Mouse (Mus musculus): ENCODE measurements around the gene Tceal3. TPM values are rescaled to one million over a fixed set of nuclear protein-coding genes. Genes with fewer than 3 reads are reported as not detected.
"Not testable (repeated sequence)": the region's sequence is repeated elsewhere in the genome, so short reads cannot be mapped to it uniquely, and the experiment has no call there.

The Tceal3 gene
- polyA plus RNA-seq, 1 experiment from 2014 or later, result 11.3 TPM

GRCm38 (mm10) chrX:136714742-136715474 is 124.3 kb downstream of the Tceal3 start:
- not testable (repeated sequence) for H3K36me3 ChIP-seq; DNase-seq (ENCODE audit: low spot score); H3K9me3 ChIP-seq (replicated peaks); H3K4me3 ChIP-seq
- H3K4me1 ChIP-seq, result peaks cover 26% of the 10 kb centered on the region
- 34% methylated on average over 3 of the region's 3 CpGs for WGBS
- peak overlapping the region; percentile 67 for H3K27ac ChIP-seq (replicated peaks)
- peaks cover 34% of the 10 kb centered on the region for H3K27me3 ChIP-seq (ENCODE audit: low read depth, poor library complexity, severe bottlenecking)

Other genes starting within 250 kb of the Tceal3 start
- not detected in 2 replicates for gene Kir3dl1, start 72.8 kb upstream of the Tceal3 start, polyA plus RNA-seq (2016; fragmentation: Nextera tagmentation; extraction: Ambion mirVana)
- gene Kir3dl2, start 46.8 kb upstream of the Tceal3 start, polyA plus RNA-seq (2016; fragmentation: Nextera tagmentation; extraction: Ambion mirVana), result not detected in 2 replicates
- gene Tceal1, start 117.1 kb downstream of the Tceal3 start, polyA plus RNA-seq (2016; fragmentation: Nextera tagmentation; extraction: Ambion mirVana), result 10.2 and 10.3 TPM in 2 replicates
- 586 and 616 TPM in 2 replicates for gene Morf4l2, start 152.8 kb downstream of the Tceal3 start, polyA plus RNA-seq (2016; fragmentation: Nextera tagmentation; extraction: Ambion mirVana)
- gene Glra4, start 189.3 kb downstream of the Tceal3 start, polyA plus RNA-seq (2016; fragmentation: Nextera tagmentation; extraction: Ambion mirVana), result 0.11 and 0.14 TPM in 2 replicates
- gene Plp1, start 231.8 kb downstream of the Tceal3 start, polyA plus RNA-seq (2016; fragmentation: Nextera tagmentation; extraction: Ambion mirVana), result 19.4 and 19.5 TPM in 2 replicates

Data from midbrain, embryonic 10.5 days (tissue).